Mouse (Mus musculus) right cerebral cortex, adult 18-20 months (tissue): Measurements from ENCODE around the gene Olfr323.

Experiments
- DNase-seq: peaks from one replicate; pipeline ENCODE4 v3.0.0; 2022; ENCODE audit warnings: mixed read lengths

Gene Olfr323

DNA sequence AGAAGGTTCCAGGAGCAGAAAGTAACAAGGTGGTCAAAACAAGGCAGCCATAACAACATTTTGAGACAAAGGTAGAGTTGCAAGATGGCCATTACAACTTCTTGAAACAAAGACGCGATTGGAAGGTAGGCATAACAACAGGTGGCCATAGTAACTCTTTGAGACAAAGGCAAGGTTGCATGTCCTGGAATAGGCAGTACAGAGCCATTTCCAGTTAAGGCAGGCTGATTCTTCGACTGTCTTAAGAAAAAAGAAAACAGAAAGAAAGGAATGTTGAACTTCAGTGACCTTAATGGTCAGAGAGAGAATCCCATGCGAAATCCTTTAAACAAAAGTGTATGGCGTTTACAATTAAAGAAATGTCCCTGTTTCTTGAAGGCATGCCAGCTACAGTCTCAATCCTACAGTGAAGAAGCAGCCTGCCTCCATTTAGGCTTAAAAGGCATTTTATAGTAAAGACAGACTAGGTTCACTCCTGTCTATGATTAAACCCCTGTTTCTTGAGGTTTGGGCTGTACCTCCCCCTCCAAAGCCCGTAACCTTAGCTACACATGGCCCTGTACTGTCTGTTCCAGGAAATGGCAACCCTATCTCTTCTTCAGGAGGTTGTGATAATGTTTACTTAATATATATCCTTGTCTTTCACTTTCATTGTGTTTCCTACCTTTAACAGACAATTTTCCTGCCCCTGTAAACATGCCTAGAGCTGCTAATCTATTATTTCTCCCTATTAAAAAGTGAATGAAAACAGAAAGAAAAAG is 27.3 kb downstream of the Olfr323 start:
- no peak for DNase-seq

DNA sequence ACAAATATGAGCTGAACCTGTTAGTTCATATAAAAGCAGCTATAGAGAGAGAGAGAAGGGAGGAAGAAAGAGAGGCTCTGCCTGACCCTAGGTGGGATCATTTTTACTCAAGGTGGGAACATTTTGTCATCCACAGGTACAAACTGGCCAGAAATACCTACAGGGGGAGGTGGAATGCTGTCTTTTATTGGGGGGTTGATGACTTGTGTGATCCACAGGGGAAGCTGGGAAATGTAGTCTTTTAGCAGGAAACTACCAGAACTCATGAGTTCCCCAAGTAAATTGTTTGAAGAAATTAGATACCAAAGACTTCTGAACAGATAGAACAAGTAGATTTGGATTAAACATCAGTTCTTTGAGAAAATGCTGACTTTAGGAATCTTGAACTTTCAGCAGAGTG is 28.2 kb downstream of the Olfr323 start:
- no peak for DNase-seq

DNA sequence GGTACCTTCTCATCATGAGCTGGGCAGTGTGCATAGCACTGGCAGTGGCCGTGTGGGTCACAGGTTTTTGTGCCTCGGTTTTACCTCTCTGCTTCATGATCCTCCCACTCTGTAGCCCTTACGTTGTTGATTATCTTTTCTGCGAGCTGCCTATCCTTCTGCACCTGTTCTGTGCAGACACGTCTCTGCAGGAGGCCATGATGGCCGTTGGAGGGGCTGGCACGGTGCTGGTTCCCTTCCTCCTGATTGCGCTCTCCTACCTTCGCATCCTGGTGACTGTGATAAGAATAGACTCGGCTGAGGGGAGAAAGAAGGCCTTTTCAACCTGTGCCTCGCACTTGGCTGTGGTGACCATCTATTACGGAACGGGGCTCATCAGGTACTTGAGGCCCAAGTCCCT is 32.5 kb downstream of the Olfr323 start:
- DNase-seq, result no peak

GRCm38 (mm10) chr11:58594814-58595213 is 35.5 kb downstream of the Olfr323 start, which contains the start of gene Olfr324:
TSS of gene Olfr324 (plus strand) at chr11:58595114.
- no peak for DNase-seq

GRCm38 (mm10) chr11:58588620-58589250 is 41.6 kb downstream of the Olfr323 start:
- DNase-seq, result no peak

- DNase-seq, result peak; percentile 5
These were observed 42.4 kb downstream of the Olfr323 start for GRCm38 (mm10) chr11:58587898-58588348.

GRCm38 (mm10) chr11:58578636-58579035 is 51.7 kb downstream of the Olfr323 start:
- DNase-seq, result peak; percentile 5

DNA sequence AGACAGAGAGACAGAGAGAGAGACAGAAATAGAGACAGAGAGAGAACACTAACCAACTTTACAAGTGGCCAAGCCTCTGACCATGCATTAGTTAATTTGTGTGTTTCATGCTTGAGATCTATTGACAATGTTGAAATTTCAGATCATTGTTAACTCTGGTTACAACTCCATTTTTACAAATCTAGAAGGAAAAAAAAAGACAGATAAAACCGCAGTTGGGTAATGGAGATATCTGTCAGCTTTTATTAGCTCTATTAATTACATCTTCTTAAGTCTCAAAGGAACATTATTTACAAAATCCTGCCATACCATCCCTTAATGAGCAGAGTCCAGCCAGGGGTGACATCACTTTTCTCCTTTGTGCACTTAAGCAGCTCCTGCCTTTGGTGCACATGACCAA is 52.9 kb downstream of the Olfr323 start, which contains the start of gene Olfr325:
Gene Olfr325 (plus strand): TSS at position 301 of the 400 bp plus-strand sequence.
- no peak for DNase-seq
